Mouse (Mus musculus) testis, adult 2 months (tissue): Measurements from ENCODE around the gene Tmem30b.

Experiments
- CTCF ChIP-seq: fragments of 200-500 bp; IDR thresholded peaks from 2 replicates; pipeline ENCODE4 v1.5.1; 2012; ENCODE audit warnings: low read depth, mild to moderate bottlenecking, inconsistent platforms, low read length, moderate library complexity; ENCODE audit not compliant: control insufficient read depth, insufficient read depth, insufficient replicate concordance
- POLR2A ChIP-seq: fragments of 200-500 bp; IDR thresholded peaks from 2 replicates; pipeline ENCODE4 v1.6.1; 2012; ENCODE audit warnings: low read depth, mild to moderate bottlenecking, inconsistent platforms, low read length, moderate library complexity; ENCODE audit not compliant: control insufficient read depth

DNA sequence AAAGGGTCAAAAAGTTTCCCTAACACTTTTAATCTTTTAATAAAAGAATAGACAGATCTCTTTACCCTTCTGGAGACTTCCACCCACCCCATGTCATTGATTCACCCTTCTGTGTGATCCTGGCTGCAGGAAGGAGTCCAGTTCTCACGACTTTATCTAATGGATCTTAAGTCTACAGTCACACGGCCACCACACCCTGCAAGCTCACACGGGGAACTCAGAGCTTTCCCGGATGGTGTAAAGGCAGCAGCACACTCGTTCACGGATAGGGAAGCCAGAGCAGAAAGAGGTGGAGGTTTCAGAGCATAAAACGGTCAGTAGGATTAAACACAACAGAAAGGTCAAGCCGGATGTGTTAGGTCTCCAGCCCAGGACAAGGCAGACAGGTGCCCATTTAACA, 2.1 kb upstream of the Tmem30b start:
- TF ChIP-seq CTCF, result no peak
- no peak for TF ChIP-seq POLR2A
